Mouse (Mus musculus) urinary bladder, postnatal 36 days (tissue): Measurements from ENCODE around the gene Doc2b.
"Not testable (repeated sequence)": the region's sequence is repeated elsewhere in the genome, so short reads cannot be mapped to it uniquely, and the experiment has no call there.

Experiments used
- DNase-seq, 2 experiments: peaks; one replicate each; pipeline ENCODE4 v3.0.0; 2022; ENCODE audit warnings: low spot score in 2 of 2, mixed read lengths in 1 of 2

The Doc2b gene

DNA sequence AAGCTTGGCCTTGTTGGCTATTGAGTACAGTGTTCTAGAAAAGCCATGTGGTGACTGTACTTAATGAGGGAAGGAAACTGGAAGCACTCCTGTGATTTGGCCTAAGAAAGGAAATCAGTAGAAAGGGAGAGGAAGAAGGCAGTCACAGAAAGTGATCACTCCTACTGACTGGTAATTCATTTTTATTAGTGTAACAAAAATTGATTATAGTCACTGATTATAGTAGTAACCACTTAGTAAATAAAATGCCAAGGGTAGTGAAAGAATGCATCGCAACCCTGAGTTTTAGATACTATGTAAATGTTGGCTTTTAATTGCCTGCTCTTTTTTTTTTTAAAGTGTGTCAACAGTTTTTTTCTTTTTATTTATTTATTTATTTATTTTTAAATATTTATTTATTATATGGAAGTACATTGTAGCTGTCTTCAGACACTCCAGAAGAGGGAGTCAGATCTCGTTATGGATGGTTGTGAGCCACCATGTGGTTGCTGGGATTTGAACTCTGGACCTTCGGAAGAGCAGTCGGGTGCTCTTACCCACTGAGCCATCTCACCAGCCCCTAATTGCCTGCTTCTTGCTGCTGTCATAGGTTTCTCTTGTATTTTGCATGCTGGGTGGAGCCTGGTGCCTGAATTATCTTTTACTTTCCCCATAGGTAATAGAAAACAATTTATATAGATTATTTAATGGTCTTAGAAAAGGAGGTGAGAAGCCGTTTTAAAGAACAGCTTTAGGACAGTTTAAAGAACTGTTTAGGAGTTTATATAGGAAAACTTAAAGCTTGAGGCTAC, 60.2 kb downstream of the Doc2b start:
- DNase-seq, result no peak

DNA sequence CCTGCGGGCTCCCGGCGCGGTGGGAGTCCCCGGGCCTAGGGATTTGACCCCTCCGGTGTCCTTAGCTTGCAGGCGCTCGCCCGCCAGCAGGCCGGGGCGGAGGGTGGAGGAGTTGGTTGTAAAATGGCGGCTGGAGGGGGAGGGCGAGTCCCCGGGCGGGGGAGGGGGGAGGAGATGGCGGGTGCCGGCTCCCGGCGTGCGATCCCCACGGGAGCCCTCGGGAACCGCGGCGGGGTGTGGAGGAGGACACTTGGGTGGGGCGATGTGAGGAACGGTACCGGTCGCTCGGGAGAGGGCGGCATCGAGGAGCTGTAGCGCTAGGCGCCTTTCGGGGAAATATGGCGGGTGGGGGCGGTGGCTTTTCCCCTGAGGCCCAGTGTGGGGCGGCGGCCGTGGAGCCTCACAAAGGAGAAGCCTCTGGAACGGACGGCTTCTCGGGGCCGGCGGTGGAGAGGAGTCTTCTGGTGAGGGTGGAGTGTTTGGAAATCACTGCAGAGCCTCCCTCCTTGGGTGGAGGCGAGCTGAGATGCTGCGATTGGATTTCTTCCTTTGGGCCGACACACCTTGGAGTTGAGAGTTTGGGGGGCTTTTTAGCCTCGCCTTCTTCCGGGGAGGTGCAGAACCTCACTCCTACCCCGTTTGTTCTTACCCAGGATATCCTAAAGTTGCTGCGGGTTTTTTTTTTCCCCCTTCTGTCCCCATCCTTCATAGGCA, 62.5 kb downstream of the Doc2b start:
- peak in 1 of 2 experiments; percentile 74 for DNase-seq

DNA sequence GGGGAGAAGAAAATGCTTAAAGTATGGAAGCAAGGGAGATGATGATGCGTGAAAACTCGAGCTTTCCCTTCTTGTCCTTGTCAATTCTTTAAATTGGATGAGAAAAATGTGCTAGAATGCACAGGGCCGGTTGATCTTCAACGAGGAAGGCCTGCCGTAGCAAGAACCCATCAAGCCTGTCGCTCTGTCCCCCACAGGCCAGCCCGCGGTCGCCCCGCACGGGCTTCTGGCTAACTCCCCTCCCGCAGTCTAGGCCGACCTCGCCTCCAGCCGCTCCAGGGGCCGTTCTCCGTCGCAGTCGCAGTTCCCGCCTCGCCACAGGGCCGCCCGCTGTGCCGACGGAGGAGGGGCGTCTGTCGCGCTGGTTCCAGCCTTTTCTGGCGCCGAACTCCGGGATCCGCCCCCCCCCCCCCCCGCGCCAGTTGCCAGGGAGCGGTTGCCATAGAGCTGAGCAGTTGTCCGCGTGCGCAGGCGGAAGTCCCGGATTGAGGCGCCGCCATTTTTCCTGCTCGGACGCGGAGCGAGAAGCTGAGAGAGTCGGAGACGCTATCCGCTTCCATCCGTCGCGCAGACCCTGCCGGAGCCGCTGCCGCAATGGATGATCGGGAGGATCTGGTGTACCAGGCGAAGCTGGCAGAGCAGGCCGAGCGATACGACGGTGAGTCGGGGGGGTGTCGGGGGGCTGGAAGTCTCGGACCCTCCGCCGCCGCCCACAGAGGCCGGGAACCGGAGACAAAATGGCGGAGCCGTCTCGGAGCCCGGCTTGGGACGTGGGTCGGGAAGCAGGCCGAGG, 63.2 kb downstream of the Doc2b start, which contains the start of gene Ywhae:
Gene Ywhae (plus strand): TSS at position 436 of the 793 bp plus-strand sequence.
- DNase-seq, result peak; percentile 86 to 90

DNA sequence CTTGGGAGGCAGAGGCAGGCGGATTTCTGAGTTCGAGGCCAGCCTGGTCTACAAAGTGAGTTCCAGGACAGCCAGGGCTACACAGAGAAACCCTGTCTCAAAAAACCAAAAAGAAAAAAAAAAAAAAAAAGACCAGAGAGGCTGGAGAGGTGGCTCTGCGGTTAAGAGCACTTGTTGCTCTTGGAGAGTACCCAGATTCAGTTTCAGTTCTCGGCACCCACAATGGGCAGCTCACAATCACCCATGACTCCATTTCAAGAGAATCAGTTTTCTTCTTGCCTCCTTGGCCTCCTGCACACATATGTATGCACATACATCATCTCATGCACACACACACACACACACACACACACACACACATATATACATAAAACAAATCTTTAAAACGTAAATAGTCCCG, 68.2 kb downstream of the Doc2b start:
- not testable (repeated sequence) for DNase-seq

DNA sequence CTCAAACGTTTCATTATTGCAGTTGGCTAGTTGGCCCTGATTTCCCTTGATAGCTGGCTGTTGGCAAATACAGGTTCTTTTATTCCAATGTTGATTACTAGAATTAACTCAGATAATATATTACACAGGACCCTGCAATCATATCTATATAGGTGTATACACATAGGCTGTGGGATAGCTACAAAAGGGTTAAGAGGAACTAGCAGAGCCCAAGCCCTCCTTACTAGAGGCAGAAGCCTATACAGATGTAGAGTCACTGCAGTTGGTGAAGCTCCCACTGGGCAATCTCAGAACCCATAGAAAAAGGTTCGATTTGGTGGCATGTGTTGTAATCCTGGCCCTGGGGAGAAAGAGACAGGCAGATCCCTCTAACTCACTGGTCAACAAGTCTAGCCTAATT, 68.7 kb downstream of the Doc2b start:
- no peak for DNase-seq

DNA sequence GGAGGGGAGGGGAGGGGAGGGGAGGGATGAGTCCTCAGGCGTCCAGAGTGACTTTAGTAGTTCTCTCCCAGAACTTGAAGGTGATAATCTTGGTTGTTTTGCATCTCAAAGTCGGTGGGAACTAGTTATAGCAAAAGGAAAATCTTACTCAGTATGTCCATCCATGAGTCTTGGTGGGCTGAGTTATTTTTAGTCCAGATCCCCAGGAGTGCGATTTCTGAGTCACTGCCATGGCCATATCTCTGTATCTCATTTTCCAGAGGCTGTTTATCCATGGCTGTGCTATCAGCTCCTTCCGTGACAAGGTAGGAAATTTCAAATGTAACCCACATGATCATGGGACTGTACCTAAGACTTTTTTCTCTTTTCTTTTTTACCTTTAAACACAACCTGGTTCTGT, 73.5 kb downstream of the Doc2b start:
- DNase-seq, result no peak
